Mouse (Mus musculus): ENCODE results near the gene Ndrg3. TPM values are rescaled to one million over a fixed set of nuclear protein-coding genes. Genes with fewer than 3 reads are reported as not detected.
"Not testable (repeated sequence)": the region's sequence is repeated elsewhere in the genome, so short reads cannot be mapped to it uniquely, and the experiment has no call there.

The Ndrg3 gene
- polyA plus RNA-seq, 1 experiment from 2014 or later = 41.9 TPM

GRCm38 (mm10) chr2:156923057-156923456 lies 68.8 kb downstream of the Ndrg3 start:
- 78% methylated on average over 5 of the region's 5 CpGs for WGBS
- Histone ChIP-seq H3K27ac (ENCODE audit: low read length) (no peak overlapping the region), H3K4me3 (replicated peaks; ENCODE audit: low read length) (no peak overlapping the region), H3K27me3 (ENCODE audit: control insufficient read depth, insufficient read depth, low read length) (no peaks in the 10 kb centered on the region), H3K4me1 (ENCODE audit: control insufficient read depth, insufficient read depth, low read length) (no peaks in the 10 kb centered on the region), H3K9ac (ENCODE audit: low read length) (no peak overlapping the region), H3K4me2 (ENCODE audit: low read depth, low read length) (no peak overlapping the region), H3K36me3 (ENCODE audit: control insufficient read depth, insufficient read depth, low read length) (no peaks in the 10 kb centered on the region), H3K9me3 (replicated peaks; ENCODE audit: control insufficient read depth, low read length) (no peaks in the 10 kb centered on the region)
- no peak for ATAC-seq (ENCODE audit: insufficient read depth, low FRiP score)

GRCm38 (mm10) chr2:156919796-156920195 lies 72.1 kb downstream of the Ndrg3 start:
- no peak overlapping the region for H3K27ac ChIP-seq (ENCODE audit: low read length)
- H3K4me2 ChIP-seq (ENCODE audit: low read depth, low read length) = no peak overlapping the region
- H3K9ac ChIP-seq (ENCODE audit: low read length) = no peak overlapping the region
- H3K36me3 ChIP-seq (ENCODE audit: control insufficient read depth, insufficient read depth, low read length) = no peaks in the 10 kb centered on the region
- 30% methylated on average over 2 of the region's 2 CpGs for WGBS
- H3K4me1 ChIP-seq (ENCODE audit: control insufficient read depth, insufficient read depth, low read length) = no peaks in the 10 kb centered on the region
- H3K27me3 ChIP-seq (ENCODE audit: control insufficient read depth, insufficient read depth, low read length) = no peaks in the 10 kb centered on the region
- ATAC-seq (ENCODE audit: insufficient read depth, low FRiP score) = no peak
- no peaks in the 10 kb centered on the region for H3K9me3 ChIP-seq (replicated peaks; ENCODE audit: control insufficient read depth, low read length)
- no peak overlapping the region for H3K4me3 ChIP-seq (replicated peaks; ENCODE audit: low read length)

GRCm38 (mm10) chr2:156919191-156919590 lies 72.7 kb downstream of the Ndrg3 start:
- H3K9me3 ChIP-seq (replicated peaks; ENCODE audit: control insufficient read depth, low read length); H3K9ac ChIP-seq (ENCODE audit: low read length); H3K4me3 ChIP-seq (replicated peaks; ENCODE audit: low read length); H3K4me1 ChIP-seq (ENCODE audit: control insufficient read depth, insufficient read depth, low read length); H3K27me3 ChIP-seq (ENCODE audit: control insufficient read depth, insufficient read depth, low read length); H3K4me2 ChIP-seq (ENCODE audit: low read depth, low read length); ATAC-seq (ENCODE audit: insufficient read depth, low FRiP score); H3K27ac ChIP-seq (ENCODE audit: low read length); H3K36me3 ChIP-seq (ENCODE audit: control insufficient read depth, insufficient read depth, low read length): not testable (repeated sequence)
- 89% methylated on average over 11 of the region's 11 CpGs for WGBS

GRCm38 (mm10) chr2:156918562-156918961 lies 73.3 kb downstream of the Ndrg3 start:
- H3K27ac ChIP-seq (ENCODE audit: low read length) = no peak overlapping the region
- no peaks in the 10 kb centered on the region for H3K4me1 ChIP-seq (ENCODE audit: control insufficient read depth, insufficient read depth, low read length)
- H3K4me3 ChIP-seq (replicated peaks; ENCODE audit: low read length) = no peak overlapping the region
- H3K27me3 ChIP-seq (ENCODE audit: control insufficient read depth, insufficient read depth, low read length) = no peaks in the 10 kb centered on the region
- WGBS = 57% methylated on average over 4 of the region's 4 CpGs
- no peak overlapping the region for H3K9ac ChIP-seq (ENCODE audit: low read length)
- no peaks in the 10 kb centered on the region for H3K36me3 ChIP-seq (ENCODE audit: control insufficient read depth, insufficient read depth, low read length)
- ATAC-seq (ENCODE audit: insufficient read depth, low FRiP score) = no peak
- no peak overlapping the region for H3K4me2 ChIP-seq (ENCODE audit: low read depth, low read length)
- no peaks in the 10 kb centered on the region for H3K9me3 ChIP-seq (replicated peaks; ENCODE audit: control insufficient read depth, low read length)

- 82% methylated on average over 3 of the region's 3 CpGs for WGBS
- no peak for ATAC-seq (ENCODE audit: insufficient read depth, low FRiP score)
- H3K27me3 ChIP-seq (ENCODE audit: control insufficient read depth, insufficient read depth, low read length) = no peaks in the 10 kb centered on the region
- no peak overlapping the region for H3K4me2 ChIP-seq (ENCODE audit: low read depth, low read length)
- H3K36me3 ChIP-seq (ENCODE audit: control insufficient read depth, insufficient read depth, low read length) = no peaks in the 10 kb centered on the region
- H3K4me3 ChIP-seq (replicated peaks; ENCODE audit: low read length) = no peak overlapping the region
- no peaks in the 10 kb centered on the region for H3K4me1 ChIP-seq (ENCODE audit: control insufficient read depth, insufficient read depth, low read length)
- no peak overlapping the region for H3K27ac ChIP-seq (ENCODE audit: low read length)
- H3K9me3 ChIP-seq (replicated peaks; ENCODE audit: control insufficient read depth, low read length) = no peaks in the 10 kb centered on the region
- H3K9ac ChIP-seq (ENCODE audit: low read length) = no peak overlapping the region
These were observed 75.3 kb downstream of the Ndrg3 start for GRCm38 (mm10) chr2:156916419-156917125.

GRCm38 (mm10) chr2:156915559-156915958 lies 76.3 kb downstream of the Ndrg3 start:
- Histone ChIP-seq H3K27me3 (ENCODE audit: control insufficient read depth, insufficient read depth, low read length) (no peaks in the 10 kb centered on the region), H3K4me2 (ENCODE audit: low read depth, low read length) (no peak overlapping the region), H3K27ac (ENCODE audit: low read length) (no peak overlapping the region), H3K36me3 (ENCODE audit: control insufficient read depth, insufficient read depth, low read length) (no peaks in the 10 kb centered on the region), H3K9me3 (replicated peaks; ENCODE audit: control insufficient read depth, low read length) (no peaks in the 10 kb centered on the region), H3K4me3 (replicated peaks; ENCODE audit: low read length) (no peak overlapping the region), H3K4me1 (ENCODE audit: control insufficient read depth, insufficient read depth, low read length) (no peaks in the 10 kb centered on the region), H3K9ac (ENCODE audit: low read length) (no peak overlapping the region)
- ATAC-seq (ENCODE audit: insufficient read depth, low FRiP score) = no peak
- WGBS = 71% methylated on average over 3 of the region's 3 CpGs

GRCm38 (mm10) chr2:156913191-156913590 lies 78.7 kb downstream of the Ndrg3 start:
- no peaks in the 10 kb centered on the region for H3K9me3 ChIP-seq (replicated peaks; ENCODE audit: control insufficient read depth, low read length)
- no peaks in the 10 kb centered on the region for H3K27me3 ChIP-seq (ENCODE audit: control insufficient read depth, insufficient read depth, low read length)
- no peak overlapping the region for H3K27ac ChIP-seq (ENCODE audit: low read length)
- no peak overlapping the region for H3K4me3 ChIP-seq (replicated peaks; ENCODE audit: low read length)
- WGBS = 55% methylated on average over 5 of the region's 5 CpGs
- H3K9ac ChIP-seq (ENCODE audit: low read length) = no peak overlapping the region
- H3K36me3 ChIP-seq (ENCODE audit: control insufficient read depth, insufficient read depth, low read length) = no peaks in the 10 kb centered on the region
- ATAC-seq (ENCODE audit: insufficient read depth, low FRiP score) = no peak
- H3K4me2 ChIP-seq (ENCODE audit: low read depth, low read length) = no peak overlapping the region
- H3K4me1 ChIP-seq (ENCODE audit: control insufficient read depth, insufficient read depth, low read length) = no peaks in the 10 kb centered on the region

- not testable (repeated sequence) for H3K4me1 ChIP-seq (ENCODE audit: control insufficient read depth, insufficient read depth, low read length); ATAC-seq (ENCODE audit: insufficient read depth, low FRiP score); H3K27me3 ChIP-seq (ENCODE audit: control insufficient read depth, insufficient read depth, low read length); H3K27ac ChIP-seq (ENCODE audit: low read length); H3K4me3 ChIP-seq (replicated peaks; ENCODE audit: low read length); H3K9me3 ChIP-seq (replicated peaks; ENCODE audit: control insufficient read depth, low read length); H3K9ac ChIP-seq (ENCODE audit: low read length); H3K36me3 ChIP-seq (ENCODE audit: control insufficient read depth, insufficient read depth, low read length); H3K4me2 ChIP-seq (ENCODE audit: low read depth, low read length)
- WGBS = 28% methylated on average over 4 of the region's 4 CpGs
These were observed 85.9 kb downstream of the Ndrg3 start for GRCm38 (mm10) chr2:156905931-156906330.

- H3K36me3 ChIP-seq (ENCODE audit: control insufficient read depth, insufficient read depth, low read length) = no peaks in the 10 kb centered on the region
- H3K27me3 ChIP-seq (ENCODE audit: control insufficient read depth, insufficient read depth, low read length) = no peaks in the 10 kb centered on the region
- no peak overlapping the region for H3K4me3 ChIP-seq (replicated peaks; ENCODE audit: low read length)
- H3K4me2 ChIP-seq (ENCODE audit: low read depth, low read length) = no peak overlapping the region
- 18% methylated on average over 6 of the region's 6 CpGs for WGBS
- ATAC-seq (ENCODE audit: insufficient read depth, low FRiP score) = no peak
- H3K4me1 ChIP-seq (ENCODE audit: control insufficient read depth, insufficient read depth, low read length) = no peaks in the 10 kb centered on the region
- no peaks in the 10 kb centered on the region for H3K9me3 ChIP-seq (replicated peaks; ENCODE audit: control insufficient read depth, low read length)
- H3K9ac ChIP-seq (ENCODE audit: low read length) = no peak overlapping the region
- H3K27ac ChIP-seq (ENCODE audit: low read length) = no peak overlapping the region
These were observed 86.7 kb downstream of the Ndrg3 start for GRCm38 (mm10) chr2:156904976-156905717.

All from stomach, embryonic 16.5 days (tissue).